Mouse (Mus musculus) lung, postnatal 25 days (tissue): ENCODE data around the gene Slc22a6.

Source experiments
- DNase-seq: peaks from one replicate; pipeline ENCODE4 v3.0.0; 2022; ENCODE audit warnings: low spot score

Slc22a6 gene

DNA sequence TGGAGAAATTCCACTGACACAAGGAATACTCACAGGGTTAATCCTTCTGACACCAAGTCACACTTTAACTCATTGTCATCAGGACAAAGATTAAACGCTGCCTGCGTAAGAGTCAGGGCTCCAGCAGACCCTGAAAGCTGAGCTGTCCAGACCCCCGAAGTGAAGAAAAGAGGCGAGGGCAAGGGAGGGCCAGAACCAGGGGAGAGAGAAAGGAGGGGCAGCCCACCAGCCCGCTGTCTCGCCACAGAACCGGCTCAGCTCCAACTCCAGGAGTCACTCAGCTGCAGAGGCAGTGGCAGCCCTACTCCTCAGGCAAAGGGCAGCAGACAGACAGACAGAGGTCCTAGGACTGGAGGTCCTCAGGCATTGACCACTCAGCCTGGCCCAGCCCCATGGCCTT is at the start of gene Slc22a6:
Slc22a6 (plus strand) TSS at position 136 of the 400 bp plus-strand sequence.
- DNase-seq: no peak

DNA sequence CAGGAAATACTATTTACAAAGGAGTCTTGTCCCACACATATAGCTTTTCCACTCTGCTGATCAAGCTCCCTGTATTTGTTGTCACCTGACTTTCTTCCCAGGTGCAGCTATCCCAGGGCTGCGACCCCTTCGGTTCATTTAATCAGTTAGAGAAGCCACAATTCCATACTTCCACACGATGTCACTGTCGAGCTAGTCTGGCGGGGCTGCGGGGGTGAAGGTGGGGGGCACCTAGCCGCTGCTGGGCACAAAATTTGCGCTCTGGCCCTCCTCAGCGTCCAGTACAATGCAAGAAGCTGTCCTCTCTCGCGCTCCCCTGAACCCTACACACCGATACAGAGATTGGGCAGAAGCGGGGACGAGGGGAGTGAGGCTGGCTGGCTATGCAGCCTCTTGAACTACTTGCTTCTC is 48.4 kb upstream of the Slc22a6 start:
- no peak for DNase-seq

DNA sequence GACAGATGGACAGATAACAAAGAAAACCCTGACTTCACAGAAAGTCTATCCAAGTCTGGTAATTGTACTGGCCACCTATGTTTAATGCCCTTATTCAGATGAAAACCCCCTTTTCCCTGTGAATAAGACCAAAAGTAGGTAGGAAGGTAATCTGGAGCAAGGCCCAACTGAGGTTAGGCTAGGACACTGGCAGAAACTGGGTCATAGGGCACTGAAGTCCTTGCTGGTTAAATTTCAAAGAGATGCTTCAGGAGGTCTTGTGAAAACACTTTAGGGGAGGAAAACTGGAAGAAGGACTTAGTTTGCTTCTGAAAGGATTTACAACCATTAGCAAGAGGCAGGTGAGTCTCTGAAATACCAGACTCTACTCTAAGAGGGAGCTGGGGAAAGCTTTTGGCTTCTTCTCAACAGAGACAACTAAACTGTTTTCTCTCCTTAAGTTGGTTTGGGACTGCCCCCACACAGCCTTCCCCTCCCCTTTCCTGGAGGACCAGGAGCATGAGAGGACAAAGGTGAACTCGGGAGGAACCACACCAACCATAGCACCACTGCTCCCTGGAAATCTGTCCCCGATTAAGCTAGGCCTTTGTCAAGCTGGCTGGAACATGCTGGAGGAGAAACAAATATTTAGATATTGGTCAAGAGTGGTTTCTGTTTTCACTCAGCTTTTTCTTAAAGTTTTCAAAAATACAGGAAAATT is 47.3 kb upstream of the Slc22a6 start:
- no peak for DNase-seq

DNA sequence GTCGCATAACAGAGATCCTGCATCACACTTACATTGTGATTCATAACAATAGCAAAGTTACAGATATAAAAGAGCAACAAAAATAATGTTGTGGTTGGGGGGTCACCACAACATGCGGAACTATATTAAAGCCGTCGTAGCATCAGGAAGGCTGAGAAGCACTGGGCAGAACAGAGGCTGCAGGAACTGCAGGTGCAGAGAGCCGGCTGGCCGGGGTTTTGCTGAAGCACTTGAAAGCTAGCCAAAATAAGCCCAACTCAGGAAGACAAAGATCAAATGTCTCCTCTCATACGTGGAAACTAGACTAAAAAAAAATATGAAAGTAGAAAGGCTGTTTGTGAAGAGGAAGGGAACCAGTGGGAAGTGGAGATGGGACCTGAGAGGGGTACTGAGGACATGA is 46.1 kb upstream of the Slc22a6 start:
- DNase-seq: no peak

DNA sequence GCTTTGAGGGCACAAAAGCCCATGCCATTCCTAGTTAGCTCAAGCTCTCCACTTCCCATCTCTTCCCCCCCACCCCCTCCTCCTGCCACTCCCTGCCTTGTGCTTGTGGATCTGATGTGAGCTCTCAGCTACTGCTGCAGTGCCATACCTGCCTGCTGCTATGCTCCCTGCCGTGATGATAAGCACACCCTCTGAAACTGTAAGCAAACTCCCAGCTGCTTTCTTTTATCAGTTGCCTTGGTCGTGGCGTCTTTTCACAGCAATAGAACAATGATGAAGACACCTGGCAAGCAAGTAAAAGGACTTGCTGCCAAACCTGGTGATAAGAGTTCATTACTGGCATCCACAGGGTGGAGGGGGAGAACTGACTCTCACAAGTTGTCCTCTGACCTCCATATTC is 45.4 kb upstream of the Slc22a6 start:
- no peak for DNase-seq

DNA sequence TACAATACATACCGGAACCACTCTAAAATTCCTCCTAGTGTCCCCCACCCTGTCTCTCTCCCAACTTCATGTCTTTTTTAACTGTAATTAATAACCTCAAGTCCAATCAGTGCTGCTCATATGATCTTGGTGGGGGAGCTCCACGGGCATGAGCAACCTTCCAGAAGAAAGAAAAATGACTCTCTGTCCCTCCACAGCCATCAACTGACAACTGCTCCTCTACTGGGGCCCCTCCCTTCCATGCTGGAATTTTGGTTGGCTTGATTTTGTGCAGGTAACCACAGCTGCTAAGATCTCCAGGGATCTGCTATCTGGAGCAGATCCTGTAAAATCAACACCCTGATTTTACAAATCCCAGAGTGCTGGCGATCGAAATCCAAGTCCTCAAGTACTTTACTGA is 40.4 kb upstream of the Slc22a6 start:
- DNase-seq: no peak

DNA sequence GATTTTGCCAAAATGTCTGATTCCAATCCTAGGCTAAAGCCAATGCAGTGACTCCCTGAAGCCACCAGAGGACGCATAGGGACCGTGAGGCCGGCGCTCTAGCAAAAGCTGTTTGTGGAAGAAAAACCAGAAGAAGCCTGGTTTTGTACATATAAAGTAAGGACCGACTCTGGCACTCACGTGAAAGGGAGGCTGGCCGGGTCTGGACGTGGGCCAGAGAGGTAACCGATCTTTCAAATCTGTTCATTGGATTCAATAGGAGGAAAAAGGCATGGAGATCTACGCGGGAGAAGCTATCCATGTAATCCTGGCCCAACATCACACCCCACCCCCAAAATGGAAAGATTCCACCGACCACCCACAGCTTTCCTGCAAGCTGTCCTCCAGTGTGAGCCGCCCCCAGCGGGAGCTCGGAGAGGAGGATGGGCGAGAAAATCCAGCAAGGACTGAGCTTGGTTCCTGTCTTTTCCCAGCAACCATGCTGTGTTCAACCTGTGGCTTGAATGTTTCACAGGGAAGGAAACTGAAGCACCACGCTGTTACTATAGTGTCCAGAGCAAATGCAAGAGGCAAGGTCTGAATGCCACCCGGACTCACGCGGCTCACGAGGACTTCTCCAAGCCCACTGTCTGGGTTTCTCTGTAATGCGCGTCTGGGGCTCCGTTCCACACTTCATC is 39.4 kb upstream of the Slc22a6 start:
- peak; percentile 44 for DNase-seq

DNA sequence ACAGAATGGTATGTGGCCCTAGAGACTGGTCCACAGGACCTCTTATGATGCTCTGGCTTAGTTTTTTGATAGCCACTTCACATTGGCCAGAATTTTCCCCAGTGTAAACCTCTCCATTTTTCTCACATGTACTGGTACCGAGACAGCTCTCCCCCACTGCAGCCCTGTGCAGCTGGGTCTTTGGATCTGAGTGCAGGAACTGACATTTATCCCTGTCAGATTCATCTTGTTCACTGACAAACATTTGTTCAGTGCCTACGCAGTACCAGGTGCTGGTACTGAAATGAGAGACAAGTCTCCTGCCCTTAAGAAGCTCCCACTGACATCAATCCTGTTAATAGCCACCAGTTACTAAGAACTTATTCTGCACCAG is 38.9 kb upstream of the Slc22a6 start:
- DNase-seq: no peak

DNA sequence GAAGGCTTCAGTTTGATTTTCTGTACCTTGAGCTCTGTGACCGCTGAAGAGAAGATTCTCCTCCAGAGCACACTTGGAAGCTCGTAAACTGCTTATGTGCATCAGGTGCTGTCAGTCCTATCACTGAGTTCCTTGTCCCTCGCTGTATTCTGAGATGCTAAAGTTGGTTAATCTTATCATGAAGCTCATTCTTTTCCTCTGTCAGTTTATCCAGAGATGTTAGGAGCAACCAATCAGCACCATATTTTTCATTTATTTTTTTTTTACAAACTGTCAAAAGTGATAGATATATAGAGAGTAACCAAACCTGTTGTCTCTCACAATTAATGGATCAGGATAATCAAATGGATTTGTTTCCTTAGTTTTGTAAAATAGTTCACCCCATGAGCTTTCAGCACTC is 32.5 kb upstream of the Slc22a6 start:
- DNase-seq: no peak

DNA sequence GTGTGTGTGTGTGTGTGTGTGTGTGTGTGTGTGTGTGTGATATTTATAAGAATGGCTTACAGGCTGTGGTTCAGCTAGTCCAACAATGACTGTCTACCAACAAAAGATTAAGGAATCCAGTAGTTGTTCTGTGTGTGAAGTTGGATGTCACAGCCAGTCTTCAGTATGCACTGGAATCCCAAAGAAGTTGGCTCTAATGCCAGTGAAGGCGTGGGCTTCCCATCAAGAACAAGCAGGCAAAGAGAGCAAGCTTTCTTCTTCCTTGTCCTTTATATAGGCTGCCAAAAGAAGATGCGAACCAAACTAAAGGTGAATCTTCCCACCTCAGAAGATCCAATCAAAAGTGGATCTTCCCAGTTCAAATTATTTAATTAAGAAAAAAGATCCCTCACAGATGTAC is 31.9 kb upstream of the Slc22a6 start:
- no peak for DNase-seq

DNA sequence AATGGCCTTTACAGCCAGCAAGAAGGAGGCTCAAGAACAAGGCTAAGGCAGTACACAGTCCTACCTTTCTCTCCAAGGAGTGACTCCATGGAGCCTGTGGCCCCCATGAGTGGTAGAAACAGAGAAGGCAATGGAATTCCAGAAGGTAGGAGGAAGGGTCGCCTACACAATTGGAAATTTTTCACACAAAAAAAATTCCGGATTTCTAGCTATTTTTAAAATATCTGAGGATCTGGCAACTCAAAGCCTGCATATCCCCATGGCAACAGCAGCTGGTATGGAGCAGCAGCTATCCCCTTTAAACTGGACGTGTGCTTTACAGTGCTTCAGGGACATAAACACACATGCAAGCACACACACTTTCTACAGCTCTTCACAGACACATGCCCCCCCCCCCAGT is 31.5 kb upstream of the Slc22a6 start:
- no peak for DNase-seq

DNA sequence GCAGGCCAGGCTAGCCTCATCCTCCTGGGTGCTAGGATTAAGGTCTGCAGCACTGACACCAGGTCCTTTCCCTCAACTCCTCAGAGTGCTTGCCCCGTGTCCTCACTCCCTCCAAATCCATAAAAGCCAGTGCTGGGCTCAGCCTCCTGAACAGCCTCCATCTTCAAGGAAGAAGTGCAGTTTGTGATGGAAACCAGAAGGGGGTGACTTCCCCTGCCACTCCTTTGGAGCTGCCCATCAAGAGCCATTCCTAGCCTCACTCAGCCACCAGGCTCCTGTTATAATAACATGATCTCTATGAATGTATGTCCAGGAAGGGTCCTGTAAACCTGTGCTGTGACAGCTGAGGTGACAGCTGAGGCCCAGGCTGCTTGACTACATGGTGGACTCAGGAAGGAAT is 30.5 kb upstream of the Slc22a6 start:
- no peak for DNase-seq

DNA sequence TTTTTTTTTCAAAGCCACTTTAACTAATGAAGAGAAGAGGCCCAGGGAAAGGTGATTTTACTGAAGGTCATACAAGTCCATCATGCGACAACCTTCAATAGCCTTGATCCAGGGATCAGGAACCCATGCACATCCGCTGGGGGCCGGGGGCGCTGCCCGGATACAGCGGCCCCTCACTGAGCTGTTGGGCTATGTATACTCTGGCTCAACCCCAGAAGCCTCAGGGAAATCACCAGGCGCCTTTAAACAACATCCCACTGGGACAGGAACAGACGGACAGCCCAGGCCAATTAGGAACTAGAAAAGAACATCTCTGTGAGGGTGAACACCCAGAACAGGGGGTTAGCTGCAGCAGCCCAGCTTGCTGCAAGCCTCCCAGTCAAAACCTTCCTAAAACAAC is 26.9 kb upstream of the Slc22a6 start, which contains the start of gene Slc22a8:
Slc22a8 (plus strand) TSS at position 301 of the 400 bp plus-strand sequence.
- DNase-seq: no peak

DNA sequence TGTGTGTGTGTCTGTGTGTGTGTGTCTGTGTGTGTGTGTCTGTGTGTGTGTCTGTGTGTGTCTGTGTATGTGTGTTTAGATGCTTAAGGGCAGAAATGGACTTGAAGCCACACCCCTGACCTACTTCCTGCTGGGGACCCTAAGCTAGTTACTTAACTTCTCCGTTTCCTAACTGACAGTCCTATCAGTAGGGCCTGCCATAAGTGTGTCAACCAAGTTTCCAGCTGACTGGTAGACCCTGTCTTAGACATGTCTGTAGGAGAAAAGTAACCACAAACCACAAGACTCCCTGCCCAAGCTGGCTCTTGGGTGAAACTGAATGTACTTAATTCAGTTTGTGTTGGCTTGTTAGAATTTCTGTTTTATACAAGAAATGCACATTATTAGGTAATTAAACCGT is 25.7 kb upstream of the Slc22a6 start:
- peak; percentile 10 for DNase-seq

DNA sequence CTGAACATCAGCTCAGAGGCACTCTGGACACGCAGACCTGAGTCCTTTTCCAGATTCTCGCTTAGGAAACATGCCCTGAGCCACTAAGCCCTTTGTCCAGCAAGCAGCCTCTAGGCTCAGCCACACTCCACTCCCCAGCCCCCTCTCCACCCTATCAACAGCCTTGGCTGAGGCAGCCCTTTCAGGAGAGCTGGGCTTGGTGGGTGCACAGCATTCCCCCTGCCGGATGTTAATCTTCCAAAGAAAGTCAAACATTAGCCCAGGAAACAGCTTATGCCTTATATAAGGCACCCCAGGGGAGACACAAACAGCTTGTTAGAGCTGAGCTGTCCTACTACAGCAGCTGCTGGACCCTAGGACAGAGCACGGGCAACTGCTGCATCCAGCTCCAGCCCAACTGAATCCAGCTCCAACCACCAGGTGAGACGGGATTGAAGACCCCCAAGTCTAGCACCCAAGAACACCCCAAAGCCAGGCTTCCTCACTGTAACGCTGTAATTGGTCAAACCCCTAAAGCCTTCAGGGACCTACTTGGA is 24.9 kb upstream of the Slc22a6 start:
- no peak for DNase-seq

DNA sequence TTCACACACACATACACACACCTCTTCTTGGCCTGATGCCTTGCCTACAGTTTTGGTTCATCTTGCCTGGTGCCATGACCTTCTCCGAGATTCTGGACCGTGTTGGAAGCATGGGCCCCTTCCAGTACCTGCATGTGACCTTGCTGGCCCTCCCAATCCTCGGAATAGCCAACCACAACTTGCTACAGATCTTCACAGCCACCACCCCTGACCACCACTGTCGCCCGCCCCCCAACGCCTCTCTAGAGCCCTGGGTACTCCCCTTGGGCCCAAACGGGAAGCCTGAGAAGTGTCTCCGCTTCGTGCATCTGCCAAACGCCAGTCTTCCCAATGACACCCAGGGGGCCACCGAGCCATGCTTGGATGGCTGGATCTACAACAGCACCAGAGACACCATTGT is 24.0 kb upstream of the Slc22a6 start:
- DNase-seq: no peak

DNA sequence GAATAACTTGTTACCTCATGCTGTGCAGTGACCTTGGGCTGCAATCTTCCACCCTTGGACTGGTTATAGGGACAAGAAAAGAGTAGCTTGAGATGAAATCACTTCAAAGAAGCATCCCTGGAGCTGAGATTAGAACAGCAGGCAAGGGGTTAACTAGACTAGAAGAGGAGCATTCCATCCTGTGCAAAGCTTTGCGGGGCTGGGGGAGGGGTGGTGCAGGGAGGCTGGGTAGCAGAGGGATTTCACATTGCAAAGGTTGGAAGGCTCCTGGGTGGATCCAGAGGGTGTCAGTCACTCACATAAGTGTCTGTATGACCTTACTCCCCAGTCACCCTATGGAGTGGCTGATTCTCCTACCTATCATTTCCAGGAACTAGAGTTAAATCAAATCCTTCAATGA is 23.3 kb upstream of the Slc22a6 start:
- DNase-seq: no peak

DNA sequence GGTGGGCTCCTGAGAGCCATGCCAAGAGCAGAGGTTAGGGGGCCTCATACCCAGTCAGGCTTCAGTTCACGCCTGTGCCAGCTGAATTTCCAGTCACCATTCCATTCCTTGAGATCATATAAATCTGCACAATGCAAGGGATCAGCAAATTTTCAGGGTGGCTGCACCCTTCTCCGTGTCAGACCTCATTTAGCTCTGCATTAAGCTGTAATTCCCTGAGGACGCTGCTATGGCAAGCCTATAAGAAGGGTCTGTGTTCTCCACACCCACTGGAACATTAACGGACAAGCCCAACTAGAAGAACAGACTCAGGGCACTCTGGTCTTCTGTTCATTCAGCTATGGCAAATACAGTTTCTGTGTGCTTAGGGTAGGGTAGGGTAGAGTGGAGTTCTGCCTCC is 20.6 kb upstream of the Slc22a6 start:
- DNase-seq: no peak

DNA sequence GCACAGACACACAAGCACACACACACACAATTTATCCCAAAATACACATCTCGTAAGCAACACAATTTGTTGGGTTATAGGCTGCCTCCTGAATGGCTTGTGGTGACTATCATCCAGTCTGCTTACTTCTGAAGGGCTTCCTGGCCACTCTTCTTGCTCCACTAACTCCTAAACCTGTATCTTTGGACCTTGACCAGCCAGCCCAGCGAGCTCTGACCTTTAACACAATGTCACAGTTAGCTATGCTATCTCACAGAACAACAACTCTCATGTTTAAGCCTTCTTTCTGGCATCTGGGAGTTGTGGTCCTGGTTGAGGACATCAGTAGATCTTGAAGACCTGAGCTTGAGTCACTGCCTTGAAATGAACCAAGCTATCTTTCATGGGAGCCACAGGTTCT is 18.6 kb upstream of the Slc22a6 start:
- DNase-seq: no peak

DNA sequence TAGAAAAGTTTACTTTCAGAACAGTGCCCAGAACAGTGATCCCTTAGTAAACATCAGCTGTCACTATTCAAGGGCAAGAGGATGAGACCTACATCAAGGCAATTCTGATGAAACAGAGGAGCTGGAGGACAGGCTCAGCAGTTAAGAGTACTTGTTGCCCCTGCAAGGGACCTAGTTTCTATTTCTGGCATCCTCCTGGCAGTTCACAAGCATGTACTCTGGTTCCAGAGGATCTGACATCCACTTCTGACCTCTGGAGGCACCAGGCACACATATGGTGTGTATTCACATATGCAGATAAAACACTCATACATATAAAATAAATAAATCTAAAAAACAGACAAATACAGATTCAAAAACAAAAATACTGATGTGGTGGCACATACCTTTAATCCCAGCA is 15.9 kb upstream of the Slc22a6 start:
- DNase-seq: no peak

DNA sequence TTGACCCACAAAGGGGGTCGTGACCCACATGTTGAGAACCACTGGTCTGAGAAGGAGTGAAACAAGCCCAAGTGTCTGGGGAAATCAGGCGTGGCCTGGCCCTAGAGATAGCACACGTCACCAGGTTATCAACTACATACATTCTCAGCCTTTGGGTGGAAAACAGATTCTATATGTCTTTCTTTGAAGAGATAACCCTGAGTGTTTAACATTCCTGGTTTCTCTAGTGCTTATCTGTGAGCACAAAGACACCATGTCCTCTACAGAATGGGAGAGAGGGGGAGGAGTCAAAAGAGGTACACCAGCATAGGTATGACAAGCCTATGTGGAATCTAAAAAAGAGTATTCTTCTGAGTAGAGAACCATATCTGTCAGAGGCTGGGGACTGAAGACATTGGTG is 14.9 kb upstream of the Slc22a6 start:
- no peak for DNase-seq

DNA sequence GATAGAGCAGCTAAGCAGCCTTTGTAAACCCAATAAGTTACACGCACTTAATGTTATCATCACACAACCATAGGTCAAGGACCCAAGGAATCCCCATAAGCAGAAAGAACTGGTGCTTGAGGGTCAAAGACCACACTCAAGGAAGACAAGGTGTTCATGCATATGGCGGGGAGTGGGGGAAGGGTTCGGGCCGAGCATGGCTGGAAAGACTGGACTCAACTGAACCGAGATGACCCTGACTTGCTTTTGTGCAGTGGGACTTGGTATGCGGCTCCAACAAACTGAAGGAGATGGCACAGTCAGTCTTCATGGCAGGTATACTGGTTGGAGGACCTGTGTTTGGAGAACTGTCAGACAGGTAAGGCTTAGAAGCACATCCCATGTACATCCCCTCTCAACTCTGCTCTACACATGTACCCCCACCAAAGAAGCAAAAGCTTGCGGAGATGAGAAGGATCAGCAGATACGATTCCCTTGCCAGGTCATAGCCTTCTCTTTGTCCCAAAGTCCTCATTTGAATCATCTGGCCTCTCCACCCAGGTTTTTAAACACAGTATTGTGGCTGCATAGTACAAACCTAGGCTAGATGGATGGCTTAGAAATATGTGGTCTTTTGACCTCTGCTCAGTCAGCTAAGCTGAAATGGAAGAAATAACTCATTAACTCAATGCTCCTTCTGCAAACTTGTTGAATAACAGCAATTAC is 13.2 kb upstream of the Slc22a6 start:
- DNase-seq: no peak

DNA sequence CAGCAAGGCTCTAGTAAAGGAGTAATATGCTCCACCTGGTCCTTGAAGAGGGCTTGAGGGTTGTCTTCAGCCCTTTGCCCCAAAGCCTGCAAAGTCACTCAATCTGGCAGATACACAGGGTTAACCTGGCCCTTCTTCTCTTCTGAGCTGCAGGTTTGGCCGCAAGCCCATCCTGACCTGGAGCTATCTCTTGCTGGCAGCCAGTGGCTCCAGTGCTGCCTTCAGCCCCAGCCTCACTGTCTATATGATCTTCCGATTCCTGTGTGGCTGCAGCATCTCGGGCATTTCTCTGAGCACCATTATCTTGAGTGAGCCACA is 12.6 kb upstream of the Slc22a6 start:
- DNase-seq: no peak
